Mouse (Mus musculus): Measurements from ENCODE around the gene Scimp. TPM values are rescaled to one million over a fixed set of nuclear protein-coding genes. Genes with fewer than 3 reads are reported as not detected.

Scimp gene
- under 1 TPM; 0.55 to 0.64 TPM for total RNA-seq (2021)

DNA sequence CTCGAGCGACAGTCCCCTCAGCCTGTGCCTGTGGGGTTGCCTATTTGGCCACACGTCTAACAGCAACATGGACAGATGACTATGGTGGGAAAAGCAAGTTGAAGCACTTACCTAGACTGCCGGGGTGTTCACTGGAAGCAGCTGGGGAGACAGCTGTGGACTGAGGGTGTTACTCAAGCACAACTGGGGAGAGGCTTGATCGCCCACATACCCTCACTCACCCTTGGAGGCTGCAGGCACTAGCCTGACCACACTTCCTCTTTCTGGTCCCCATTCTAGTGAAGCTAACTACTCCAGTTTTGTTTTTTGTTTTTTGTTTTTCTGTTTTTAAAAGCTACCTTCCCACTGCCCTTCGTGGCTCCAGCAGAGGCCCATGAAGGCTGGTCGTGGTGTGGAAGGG, at the start of gene Scimp:
Gene Scimp (minus strand): TSS at position 222 of the 400 bp plus-strand sequence.
- intact Hi-C loops (cut with DNase I), result no loop called here

DNA sequence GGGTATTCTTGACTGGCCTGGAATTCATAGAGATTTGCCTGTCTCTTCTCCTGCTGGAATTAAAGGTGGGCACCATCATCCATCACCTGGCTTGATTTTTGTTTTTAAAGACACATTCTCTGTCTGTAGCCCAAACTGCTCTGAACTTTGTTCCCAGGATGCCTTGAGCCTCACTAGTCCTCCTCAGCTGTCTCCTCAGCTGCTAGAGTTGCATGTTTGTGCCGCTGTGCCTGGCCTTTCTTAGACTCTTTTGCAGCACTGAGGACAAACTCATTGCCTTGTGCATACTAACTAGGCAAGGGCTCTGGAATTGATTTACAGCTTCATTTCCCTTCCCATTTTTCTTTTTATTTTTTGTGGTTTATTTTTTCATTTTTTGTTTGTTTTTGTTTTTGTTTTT, 48.0 kb upstream of the Scimp start:
- no peak for DNase-seq (ENCODE audit: low spot score)

More for the DNA sequence above, at the start of gene Scimp:
- DNase-seq (ENCODE audit: low spot score), result no peak

DNA sequence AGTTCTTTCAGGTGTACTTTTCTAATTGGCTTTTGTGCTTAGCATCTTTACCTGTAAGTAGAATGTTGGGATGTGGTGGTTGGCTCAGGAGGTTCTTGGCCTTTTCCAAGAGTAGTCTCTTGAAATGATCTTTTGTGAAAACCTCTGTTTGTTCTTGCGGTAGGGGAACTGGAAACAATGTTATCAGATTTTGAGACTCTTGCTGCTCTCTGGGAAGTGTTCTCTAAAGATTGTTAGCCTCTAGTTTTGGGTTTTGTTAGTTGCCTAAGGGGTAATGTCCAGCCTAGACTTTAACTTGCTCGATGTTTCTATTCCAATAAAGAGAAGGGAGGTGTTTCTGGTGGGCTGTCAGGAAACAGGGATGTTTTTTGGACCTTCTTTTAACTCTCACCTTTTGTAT, 33.6 kb upstream of the Scimp start:
- intact Hi-C loops (cut with DNase I), result loop anchor here (5.0 kb wide), 1 partner anchor 36 kb away; no protein-coding TSS in a partner anchor

More for the DNA sequence above, 48.0 kb upstream of the Scimp start:
- intact Hi-C loops (cut with DNase I), result no loop called here

DNA sequence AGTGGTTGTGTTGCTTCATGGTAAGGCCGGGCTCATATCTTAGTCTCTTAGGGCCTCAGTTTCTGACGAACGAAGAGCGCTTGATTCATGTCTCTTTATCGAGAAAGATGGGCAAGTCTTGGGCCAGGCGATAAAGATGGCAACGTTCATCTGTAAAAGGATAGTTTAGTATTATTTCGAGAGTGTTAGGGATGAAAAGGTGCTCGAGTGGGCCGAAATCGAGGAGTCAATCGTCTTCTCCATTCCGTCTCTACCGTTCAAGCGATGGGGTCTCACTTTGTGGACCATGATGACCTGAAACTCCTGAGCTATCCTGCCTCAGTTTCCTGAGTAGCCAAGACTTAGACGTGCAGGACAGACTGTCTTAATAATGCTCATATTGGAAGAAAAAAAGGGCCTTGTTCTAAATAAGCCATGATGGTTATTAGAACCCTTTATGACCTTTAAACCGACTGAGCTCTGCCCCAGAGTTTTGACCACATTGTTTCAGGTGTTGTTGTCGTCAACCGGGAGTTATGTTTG, 33.1 kb upstream of the Scimp start:
- intact Hi-C loops (cut with DNase I), result loop anchor here (5.0 kb wide), 1 partner anchor 37 kb away; no protein-coding TSS in a partner anchor

More for the DNA sequence above, 33.6 kb upstream of the Scimp start:
- no peak for DNase-seq (ENCODE audit: low spot score)

DNA sequence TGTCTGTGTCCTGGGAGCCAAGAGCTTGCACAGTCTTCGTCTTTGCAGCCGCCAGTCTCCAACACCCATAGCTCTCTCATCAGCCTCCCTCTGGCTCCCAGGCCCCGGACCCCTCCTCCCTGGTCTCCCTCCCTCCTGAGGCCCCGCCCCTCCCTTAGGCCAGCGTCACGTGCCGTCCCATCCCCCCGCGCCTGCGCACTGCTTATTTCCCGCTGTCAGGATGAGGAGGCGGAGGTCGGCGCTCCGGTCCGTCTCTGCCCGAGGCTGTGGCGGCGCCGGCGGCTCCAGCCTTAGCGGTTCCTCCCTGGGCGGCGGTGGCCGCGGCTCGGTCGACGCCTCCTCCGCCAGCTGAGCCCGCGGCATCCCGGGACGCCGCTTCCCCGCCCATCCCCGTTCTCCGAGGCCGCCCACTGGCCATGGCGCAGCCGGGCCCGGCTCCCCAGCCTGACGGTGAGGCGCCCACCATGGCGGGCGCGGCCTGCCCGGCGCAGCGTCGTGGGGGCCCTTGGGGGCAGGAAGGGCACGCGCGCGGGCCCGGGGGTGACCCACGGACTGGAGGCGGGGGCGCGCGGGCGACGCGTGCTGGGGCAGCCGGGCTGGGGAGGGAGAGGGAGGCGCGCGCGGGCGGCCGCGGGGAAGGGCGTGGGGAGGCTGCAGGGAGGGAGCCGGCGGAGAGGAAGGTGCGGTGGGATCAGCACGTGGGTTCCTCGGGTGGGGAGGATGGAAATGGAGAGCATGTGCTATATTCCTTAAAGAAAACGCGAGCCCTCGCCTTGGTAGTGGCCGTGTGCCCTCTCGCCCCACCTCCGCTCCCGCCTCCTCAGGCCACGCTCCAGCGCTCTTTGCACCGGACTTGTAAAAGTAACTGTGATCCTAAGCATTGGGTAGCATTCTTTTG, 32.4 kb upstream of the Scimp start, which contains the start of gene Rabep1:
Gene Rabep1 (plus strand): TSS at position 220 of the 898 bp plus-strand sequence.
- peak; percentile 88 for DNase-seq (ENCODE audit: low spot score)
- intact Hi-C loops (cut with DNase I), result loop anchor here (5.0 kb wide), 1 partner anchor 37 kb away; no protein-coding TSS in a partner anchor

More for the DNA sequence above, 33.1 kb upstream of the Scimp start:
- DNase-seq (ENCODE audit: low spot score), result no peak

DNA sequence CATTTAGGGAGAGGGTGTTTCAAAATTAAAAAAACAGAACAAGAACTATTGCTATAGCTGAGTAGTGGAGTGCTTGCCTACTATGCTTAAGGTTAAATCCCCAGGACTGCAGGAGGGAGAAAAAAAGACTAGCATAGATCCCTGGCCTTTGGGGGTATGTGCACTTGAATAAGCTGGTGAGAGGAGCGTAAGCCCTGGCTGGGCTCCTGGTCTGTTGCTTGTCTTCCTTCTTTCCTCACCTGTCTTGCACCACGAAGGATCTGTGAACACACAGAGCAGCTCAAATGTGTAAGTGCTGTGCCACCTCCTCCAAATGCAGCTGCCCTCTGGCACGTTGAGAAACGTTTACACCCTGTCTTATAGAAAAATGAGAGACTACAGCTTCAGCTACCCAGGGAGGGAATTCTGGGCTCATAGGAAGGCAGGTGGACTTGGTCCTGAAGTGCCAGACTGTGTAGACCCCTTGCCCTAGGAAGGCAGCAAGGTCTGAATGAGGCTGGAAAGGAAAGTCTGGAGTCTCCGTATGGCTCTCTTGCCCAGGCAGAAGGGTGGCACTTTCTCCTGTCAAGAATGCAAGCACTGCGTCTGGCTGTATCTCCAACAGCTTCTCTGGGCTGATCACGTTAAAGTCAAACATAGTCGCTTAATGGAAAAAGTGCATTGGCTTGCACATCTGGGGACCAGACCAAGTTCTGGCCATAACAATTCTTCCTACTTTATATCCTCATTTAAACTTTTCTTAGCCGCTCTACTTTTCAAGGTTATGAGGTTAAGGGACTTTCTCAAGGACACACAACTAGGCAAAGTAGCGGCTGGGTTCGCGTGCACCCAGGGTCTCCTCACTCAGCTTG, 31.5 kb upstream of the Scimp start:
- DNase-seq (ENCODE audit: low spot score), result no peak
- intact Hi-C loops (cut with DNase I), result no loop called here

DNA sequence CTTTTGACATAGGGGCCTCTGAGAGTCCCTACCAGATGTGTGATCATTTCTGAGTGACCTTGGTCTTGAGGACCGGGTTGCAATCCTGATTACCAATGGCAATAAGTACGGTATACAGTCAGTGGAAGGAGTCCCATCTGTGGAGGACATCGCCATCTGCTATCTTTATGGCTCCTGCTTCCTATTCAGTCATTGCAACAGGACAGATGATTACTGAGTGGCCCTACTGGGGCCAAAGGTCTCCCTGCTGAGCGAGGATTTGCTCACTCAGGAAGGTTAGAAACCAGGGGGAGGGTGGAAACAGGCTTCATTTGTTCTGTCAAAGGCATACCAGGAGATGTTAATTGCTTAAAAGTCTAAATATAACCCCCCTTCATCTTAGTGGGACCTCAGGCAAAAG, 30.6 kb upstream of the Scimp start:
- intact Hi-C loops (cut with DNase I), result no loop called here
- no peak for DNase-seq (ENCODE audit: low spot score)

DNA sequence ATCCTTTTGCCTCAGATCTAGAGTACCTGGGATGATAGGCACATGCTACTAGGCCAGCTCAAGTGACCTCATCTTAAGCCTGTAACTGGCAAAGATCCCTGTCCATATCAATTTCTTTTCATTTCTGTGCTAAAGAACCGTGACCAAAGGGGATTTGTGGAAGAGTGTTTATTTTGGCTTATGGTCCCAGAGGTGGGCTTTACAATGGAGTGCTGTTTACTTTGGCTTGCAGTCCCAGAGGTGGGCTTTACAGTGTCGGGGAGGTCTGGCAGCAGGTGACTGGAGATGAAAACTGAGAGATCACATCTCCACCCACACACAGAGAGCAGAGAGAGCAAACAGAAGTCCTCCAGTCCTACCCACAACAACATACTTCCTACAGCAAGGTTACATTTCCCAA, 26.2 kb upstream of the Scimp start:
- intact Hi-C loops (cut with DNase I), result no loop called here
- DNase-seq (ENCODE audit: low spot score), result no peak

DNA sequence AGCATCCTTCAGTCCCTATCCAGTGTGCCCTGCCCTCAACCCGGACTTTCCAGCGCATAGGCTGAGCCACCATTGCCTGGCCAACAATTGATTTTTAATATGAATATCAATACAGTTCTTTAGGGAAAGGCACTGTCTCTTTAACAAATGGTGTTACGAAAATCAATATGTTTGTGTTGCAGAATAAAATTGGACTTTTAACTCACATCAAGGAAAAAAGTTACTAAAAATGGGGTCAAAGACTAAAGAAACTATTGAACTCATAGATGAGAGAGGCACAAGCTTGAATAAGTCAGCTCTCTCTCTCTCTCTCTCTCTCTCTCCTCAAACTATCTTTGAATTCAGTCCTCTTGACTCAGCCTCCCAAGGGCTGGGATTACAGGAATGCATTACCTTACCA, 24.6 kb upstream of the Scimp start:
- no peak for DNase-seq (ENCODE audit: low spot score)
- intact Hi-C loops (cut with DNase I), result no loop called here

DNA sequence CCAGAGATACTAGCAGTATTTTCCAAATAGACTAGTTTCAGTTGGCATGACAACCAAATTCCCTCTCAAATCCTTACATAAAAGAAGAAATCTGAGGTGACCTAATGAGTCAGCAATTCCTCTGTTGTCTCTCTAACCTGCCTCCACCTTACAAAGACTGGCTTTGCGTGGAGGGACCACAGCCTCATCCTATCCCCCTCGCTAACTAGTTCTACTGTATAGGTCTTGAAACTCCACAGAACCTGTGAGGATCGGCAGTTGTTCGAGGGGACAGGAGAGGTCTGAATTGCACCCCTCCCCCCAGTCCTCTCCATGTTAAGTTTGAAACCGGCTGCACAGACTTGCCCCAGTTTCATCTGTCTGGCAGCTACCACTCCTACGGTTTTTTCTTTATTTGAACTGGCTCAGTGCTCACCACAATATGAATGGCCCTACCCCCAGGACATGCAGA, 23.0 kb upstream of the Scimp start:
- DNase-seq (ENCODE audit: low spot score), result no peak
- intact Hi-C loops (cut with DNase I), result no loop called here

DNA sequence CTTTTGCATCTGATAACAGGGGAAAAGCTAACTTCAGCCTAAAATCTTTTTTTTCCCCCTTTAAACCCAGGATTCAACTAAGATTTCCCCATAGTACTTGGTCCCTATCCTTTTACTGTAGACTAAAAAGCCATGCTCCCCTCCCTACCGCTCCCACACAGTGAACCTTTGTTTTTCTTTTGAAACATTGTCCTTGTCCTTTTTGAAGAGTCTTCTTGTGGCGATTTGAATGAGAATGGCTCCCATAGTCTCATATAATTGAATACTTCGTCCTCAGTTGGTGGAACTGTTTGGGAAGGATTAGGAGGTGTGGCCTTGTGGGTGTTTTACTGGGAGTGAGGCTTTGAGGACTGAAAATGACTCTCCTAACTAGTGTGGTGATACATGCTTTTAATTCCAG, 21.4 kb upstream of the Scimp start:
- intact Hi-C loops (cut with DNase I), result no loop called here
- DNase-seq (ENCODE audit: low spot score), result no peak

DNA sequence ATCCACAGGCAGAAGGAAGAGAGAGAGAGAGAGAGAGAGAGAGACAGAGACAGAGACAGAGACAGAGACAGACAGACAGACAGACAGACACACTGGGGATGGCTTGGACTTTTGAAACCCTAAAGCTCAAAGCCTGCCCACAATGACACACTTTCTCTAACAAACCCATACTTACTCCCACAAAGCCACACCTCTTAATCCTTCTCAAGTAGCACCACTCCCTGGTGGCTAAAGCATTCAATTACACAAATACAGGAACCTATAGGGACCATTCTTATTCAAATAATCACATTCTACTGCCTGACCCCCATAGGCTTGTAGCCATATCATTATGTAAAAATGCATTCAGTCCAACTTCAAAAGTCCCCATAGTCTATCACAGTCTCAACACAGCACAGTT, 21.0 kb upstream of the Scimp start:
- DNase-seq (ENCODE audit: low spot score), result no peak
- intact Hi-C loops (cut with DNase I), result no loop called here

DNA sequence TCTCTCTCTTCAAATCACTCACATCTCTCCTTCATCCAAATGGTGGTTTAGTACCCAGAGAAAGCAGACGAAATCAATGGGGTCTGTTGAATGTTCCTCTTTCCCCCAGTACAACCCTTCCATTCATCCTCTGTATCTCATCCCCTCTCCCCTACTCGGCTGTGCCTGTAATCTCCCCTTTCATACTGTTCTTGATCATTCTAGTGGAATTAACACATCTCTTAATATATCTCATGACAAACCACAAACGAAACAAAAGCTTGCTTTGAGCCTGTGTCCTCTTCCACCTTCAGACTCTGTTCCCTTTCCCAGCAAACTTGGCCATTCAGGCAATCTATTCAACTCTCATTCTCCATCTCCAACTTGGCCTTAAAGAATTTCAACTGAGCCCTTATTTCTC, 18.8 kb upstream of the Scimp start:
- no peak for DNase-seq (ENCODE audit: low spot score)
- intact Hi-C loops (cut with DNase I), result no loop called here

DNA sequence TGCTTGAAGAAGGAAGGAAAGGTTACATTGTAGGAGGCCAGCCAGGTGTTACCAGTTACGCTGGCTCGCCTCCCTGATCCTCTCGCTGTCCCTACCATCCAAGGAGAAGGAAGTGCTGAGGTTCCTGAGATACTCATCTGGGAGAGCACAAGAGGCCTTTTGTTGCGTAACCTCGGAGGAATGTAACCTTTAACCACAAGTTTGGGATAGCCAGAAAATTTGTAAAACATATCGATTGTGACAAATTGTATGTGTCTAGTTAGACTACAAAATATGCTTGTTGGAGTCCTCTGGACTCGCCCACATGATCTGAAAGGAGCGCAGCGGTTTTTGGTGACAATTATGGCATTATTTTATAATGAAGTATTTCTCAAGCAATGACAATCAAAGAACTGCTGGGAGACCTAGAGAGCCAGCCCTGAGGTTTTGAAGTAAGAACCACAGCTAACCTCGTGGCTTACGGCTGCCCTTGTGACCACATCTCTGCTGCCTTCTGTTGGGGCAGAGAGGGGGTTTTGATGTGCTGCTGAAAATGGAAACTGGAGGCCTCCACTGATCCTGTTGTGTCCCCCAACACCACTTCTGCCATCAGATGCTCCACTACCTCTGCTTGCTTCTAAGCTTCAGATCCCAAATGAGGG, 16.7 kb upstream of the Scimp start:
- intact Hi-C loops (cut with DNase I), result no loop called here
- DNase-seq (ENCODE audit: low spot score), result no peak

DNA sequence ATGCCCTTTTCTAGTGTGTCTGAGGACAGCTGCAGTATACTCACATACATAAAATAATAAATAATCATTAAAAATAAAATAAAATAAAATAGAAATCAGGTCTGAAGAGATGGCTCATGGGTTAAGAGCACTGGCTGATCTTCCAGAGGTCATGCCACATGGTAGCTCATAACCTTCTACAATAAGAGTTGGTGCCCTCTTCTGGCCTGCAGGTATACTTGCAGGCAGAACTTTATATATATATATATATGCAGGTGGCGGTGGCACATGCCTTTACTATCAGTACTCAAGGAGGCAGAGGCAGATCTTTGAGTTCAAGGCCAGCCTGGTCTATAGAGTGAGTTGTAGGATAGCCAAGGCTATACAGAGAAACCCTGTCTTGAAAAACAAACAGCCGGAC, 13.8 kb upstream of the Scimp start:
- intact Hi-C loops (cut with DNase I), result no loop called here
- no peak for DNase-seq (ENCODE audit: low spot score)

DNA sequence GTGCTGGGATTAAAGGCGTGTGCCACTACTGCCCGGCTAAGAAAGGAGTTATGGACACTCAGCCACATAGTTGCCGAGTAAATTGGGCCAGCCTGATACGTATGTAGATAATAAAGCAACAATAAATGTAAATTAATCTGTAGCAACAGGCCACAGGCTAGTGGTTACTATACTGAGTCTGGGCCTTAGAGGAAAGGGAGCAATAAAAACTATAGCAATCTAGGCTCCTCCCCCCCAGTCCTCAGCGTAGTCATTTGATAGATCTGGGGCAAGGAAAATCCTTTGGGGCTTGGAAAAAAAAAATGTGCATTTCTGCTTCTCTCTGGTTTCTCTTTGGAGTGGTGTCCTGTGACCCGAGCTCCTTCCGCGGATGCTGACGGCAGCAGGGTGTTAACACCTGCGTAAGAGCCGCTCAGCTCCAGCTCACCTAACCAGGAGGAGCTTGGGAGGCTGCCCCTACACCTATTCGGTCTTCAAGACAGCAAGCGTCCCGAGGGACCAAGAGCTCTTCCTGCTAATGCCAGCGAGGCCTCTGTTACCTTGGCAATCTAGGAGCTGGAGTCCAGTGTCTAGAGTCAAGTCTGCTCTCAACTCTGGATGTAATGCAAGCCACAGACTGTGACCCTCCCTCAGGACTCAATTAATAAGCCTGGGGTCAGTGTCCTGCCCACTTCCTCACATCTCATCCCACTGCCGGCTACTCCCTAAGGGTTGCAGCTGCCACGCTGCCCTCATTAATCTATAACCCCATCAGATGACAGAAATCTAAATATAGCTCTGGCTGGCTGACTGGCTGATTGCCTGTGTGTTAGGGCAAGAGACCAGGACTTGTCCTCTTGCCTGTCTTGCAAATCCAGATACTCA, 9.6 kb upstream of the Scimp start:
- no peak for DNase-seq (ENCODE audit: low spot score)
- intact Hi-C loops (cut with DNase I), result no loop called here

DNA sequence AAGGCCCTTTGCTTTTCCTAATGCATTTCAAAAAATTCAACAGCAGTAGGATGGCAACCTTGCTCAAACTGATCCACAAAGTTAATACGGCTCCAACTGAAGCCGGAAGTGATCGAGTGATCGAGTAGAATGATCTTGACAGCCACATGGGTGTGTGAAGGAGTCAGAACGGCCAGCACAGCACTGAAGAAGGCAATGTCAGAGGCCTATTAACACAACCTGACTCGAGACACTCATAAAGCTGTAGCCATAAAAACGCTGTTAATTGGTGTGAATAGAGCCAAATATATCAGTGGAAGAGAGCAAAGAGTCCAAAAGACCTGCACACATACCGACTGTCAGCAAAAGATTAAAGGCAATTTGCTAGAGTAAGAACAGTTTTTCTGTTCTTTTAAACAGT, 7.7 kb upstream of the Scimp start:
- DNase-seq (ENCODE audit: low spot score), result no peak
- intact Hi-C loops (cut with DNase I), result no loop called here

DNA sequence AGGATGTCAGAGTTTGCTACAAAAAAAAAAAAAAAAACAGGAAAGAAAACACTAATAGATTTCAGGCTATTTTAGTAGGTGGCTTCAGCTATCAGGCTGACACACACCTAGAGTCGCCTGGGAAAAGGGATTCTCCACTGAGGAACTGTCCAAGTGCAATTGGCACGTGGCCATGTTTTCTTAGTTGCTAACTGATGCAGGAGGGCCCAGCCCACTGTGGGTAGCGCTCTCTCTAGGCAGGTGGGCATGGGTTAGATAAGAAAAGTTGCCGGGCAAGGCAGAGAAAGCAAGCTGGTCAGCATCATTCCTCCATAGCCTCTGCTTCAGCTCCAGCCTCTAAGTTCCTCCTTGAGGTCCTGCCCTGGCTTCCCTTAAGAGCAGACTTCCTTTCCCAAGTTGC, 4.4 kb upstream of the Scimp start:
- DNase-seq (ENCODE audit: low spot score), result no peak
- intact Hi-C loops (cut with DNase I), result no loop called here

All from heart, postnatal 25 days (tissue).